Mouse (Mus musculus): ENCODE measurements around the gene Lrrc58. TPM values are rescaled to one million over a fixed set of nuclear protein-coding genes. Genes with fewer than 3 reads are reported as not detected.

Gene Lrrc58
- total and polyA plus RNA-seq, 3 experiments = 11.0 to 29.6 (median 24.8) TPM

DNA sequence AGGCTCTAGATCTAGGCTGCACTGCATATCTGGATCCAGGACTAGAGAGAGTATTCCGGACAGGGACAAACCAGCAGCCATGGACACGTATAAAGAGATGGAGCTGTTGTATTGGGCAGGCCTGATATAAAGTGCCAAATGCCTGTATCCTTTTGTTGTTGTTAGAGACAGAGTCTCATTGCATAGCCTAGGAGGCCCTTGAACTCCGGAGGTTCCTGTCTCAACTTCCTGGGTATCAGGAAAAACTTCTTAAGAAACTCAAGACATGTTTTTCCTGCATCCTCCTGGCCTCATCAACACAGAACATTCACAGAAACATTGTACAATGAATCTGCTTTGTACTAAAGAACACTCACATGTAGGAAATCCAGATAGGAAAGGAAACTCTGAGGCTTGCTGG, 21.1 kb upstream of the Lrrc58 start:
- Histone ChIP-seq H3K4me3 (ENCODE audit: control insufficient read depth in 1 of 2, insufficient read depth in 1 of 2, low read depth in 2 of 2, low read length in 2 of 2) (no peak overlapping the region), H3K4me1 (ENCODE audit: control insufficient read depth in 1 of 2, insufficient read depth in 2 of 2, low read length in 2 of 2) (no peaks in the 10 kb centered on the region), H3K36me3 (ENCODE audit: control insufficient read depth in 1 of 2, insufficient read depth in 2 of 2, low read length in 2 of 2) (no peaks in the 10 kb centered on the region), H3K79me2 (ENCODE audit: control insufficient read depth, insufficient read depth, low read length, poor library complexity) (no peaks in the 10 kb centered on the region), H3K27ac (ENCODE audit: control insufficient read depth, low read depth, low read length) (no peak overlapping the region), H3K9me3 (replicated peaks; ENCODE audit: insufficient read depth, low read length) (no peaks in the 10 kb centered on the region), H3K9ac (ENCODE audit: control insufficient read depth, low read depth, low read length, poor library complexity, severe bottlenecking) (no peak overlapping the region), H3K27me3 (ENCODE audit: control insufficient read depth in 1 of 2, insufficient read depth in 2 of 2, low read length in 2 of 2) (peaks cover 5 to 7% of the 10 kb centered on the region in 2 experiments)
- TF ChIP-seq POLR2AphosphoS5 (IDR thresholded peaks at IDR 0.05; ENCODE audit: borderline replicate concordance, low read depth, low read length) = no peak
- TF ChIP-seq ZC3H11A (IDR thresholded peaks at IDR 0.05; ENCODE audit: low read depth, low read length) = no peak
- no peak for TF ChIP-seq RAD21 (IDR thresholded peaks at IDR 0.05; ENCODE audit: low read depth, low read length)
- no peak for TF ChIP-seq GATA1 (IDR thresholded peaks at IDR 0.05; ENCODE audit: low read depth, low read length)
- TF ChIP-seq POLR2AphosphoS2 (IDR thresholded peaks at IDR 0.05; ENCODE audit: low read length) = no peak
- TF ChIP-seq NRF1 (IDR thresholded peaks at IDR 0.05; ENCODE audit: insufficient read depth, low read depth, low read length, poor library complexity, severe bottlenecking) = no peak
- no peak for TF ChIP-seq TAL1 (IDR thresholded peaks at IDR 0.05; ENCODE audit: low read length)
- no peak for TF ChIP-seq RCOR1 (IDR thresholded peaks at IDR 0.05; ENCODE audit: low read depth, low read length)
- no peak for TF ChIP-seq ZKSCAN1 (IDR thresholded peaks at IDR 0.05; ENCODE audit: low read depth, low read length)
- no peak for TF ChIP-seq SIN3A (IDR thresholded peaks at IDR 0.05; ENCODE audit: low read length)
- no peak for TF ChIP-seq MYB (IDR thresholded peaks at IDR 0.05; ENCODE audit: low read depth, low read length)
- DNase-seq (ENCODE audit: low read depth, low spot score) = no peak

DNA sequence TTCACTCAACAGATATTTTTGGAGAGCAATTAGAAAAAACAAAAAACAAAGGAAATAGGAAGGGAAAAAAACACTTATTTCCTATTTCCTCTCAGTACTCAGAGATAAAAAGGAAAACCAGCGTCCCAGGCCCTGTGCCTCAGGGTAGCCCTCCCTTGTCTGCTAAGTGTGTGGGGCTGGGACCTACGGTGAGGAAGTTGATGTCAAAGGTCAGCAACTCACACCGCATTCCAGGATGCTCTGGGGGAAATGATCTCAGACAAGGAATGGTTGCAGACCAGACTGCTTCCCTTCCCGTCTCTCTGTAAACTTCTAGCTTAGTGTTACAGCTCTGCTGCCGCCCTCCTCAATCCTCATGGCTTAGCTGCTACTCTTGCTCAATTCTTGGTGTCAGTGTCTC, 16.8 kb upstream of the Lrrc58 start:
- TF ChIP-seq ELF1 (IDR thresholded peaks at IDR 0.05; ENCODE audit: low read depth, low read length) (no peak), CTCF (IDR thresholded peaks at IDR 0.05 in 2 of 3, conservative IDR thresholded peaks at IDR 0.05 in 1 of 3; ENCODE audit: control insufficient read depth in 1 of 3, insufficient read depth in 1 of 3, low read depth in 2 of 3, low read length in 3 of 3, poor library complexity in 1 of 3, severe bottlenecking in 1 of 3) (no peak), MXI1 (IDR thresholded peaks at IDR 0.05; ENCODE audit: low read depth, low read length) (no peak), ETS1 (IDR thresholded peaks at IDR 0.05; ENCODE audit: low read depth, low read length) (no peak), KAT2A (conservative IDR thresholded peaks at IDR 0.05; ENCODE audit: low read depth, low read length) (no peak), POLR2AphosphoS2 (IDR thresholded peaks at IDR 0.05; ENCODE audit: low read length) (no peak), MEF2A (IDR thresholded peaks at IDR 0.05; ENCODE audit: extremely low read depth, insufficient replicate concordance, low read depth, low read length, poor library complexity, severe bottlenecking) (no peak), NRF1 (IDR thresholded peaks at IDR 0.05; ENCODE audit: insufficient read depth, low read depth, low read length, poor library complexity, severe bottlenecking) (no peak), ZC3H11A (IDR thresholded peaks at IDR 0.05; ENCODE audit: low read depth, low read length) (no peak), MAZ (IDR thresholded peaks at IDR 0.05; ENCODE audit: low read depth, low read length) (no peak), TCF12 (IDR thresholded peaks at IDR 0.05; ENCODE audit: low read depth, low read length) (no peak), BHLHE40 (IDR thresholded peaks at IDR 0.05; ENCODE audit: borderline replicate concordance, low read depth, low read length) (no peak), RAD21 (IDR thresholded peaks at IDR 0.05; ENCODE audit: low read depth, low read length) (no peak)
- Histone ChIP-seq H3K9ac (ENCODE audit: control insufficient read depth, low read depth, low read length, poor library complexity, severe bottlenecking) (no peak overlapping the region), H3K79me2 (ENCODE audit: control insufficient read depth, insufficient read depth, low read length, poor library complexity) (no peaks in the 10 kb centered on the region), H3K4me1 (ENCODE audit: control insufficient read depth in 1 of 2, insufficient read depth in 2 of 2, low read length in 2 of 2) (no peaks in the 10 kb centered on the region), H3K36me3 (ENCODE audit: control insufficient read depth in 1 of 2, insufficient read depth in 2 of 2, low read length in 2 of 2) (no peaks in the 10 kb centered on the region), H3K9me3 (replicated peaks; ENCODE audit: insufficient read depth, low read length) (no peaks in the 10 kb centered on the region), H3K27me3 (ENCODE audit: control insufficient read depth in 1 of 2, insufficient read depth in 2 of 2, low read length in 2 of 2) (peaks cover 5% of the 10 kb centered on the region in 2 experiments), H3K27ac (ENCODE audit: control insufficient read depth, low read depth, low read length) (no peak overlapping the region), H3K4me3 (ENCODE audit: control insufficient read depth in 1 of 2, insufficient read depth in 1 of 2, low read depth in 2 of 2, low read length in 2 of 2) (no peak overlapping the region)
- no peak for DNase-seq (ENCODE audit: low read depth, low spot score)
